Comparison of ENCODE assay signal across 8 mouse cellular contexts in the genomic region with DNA sequence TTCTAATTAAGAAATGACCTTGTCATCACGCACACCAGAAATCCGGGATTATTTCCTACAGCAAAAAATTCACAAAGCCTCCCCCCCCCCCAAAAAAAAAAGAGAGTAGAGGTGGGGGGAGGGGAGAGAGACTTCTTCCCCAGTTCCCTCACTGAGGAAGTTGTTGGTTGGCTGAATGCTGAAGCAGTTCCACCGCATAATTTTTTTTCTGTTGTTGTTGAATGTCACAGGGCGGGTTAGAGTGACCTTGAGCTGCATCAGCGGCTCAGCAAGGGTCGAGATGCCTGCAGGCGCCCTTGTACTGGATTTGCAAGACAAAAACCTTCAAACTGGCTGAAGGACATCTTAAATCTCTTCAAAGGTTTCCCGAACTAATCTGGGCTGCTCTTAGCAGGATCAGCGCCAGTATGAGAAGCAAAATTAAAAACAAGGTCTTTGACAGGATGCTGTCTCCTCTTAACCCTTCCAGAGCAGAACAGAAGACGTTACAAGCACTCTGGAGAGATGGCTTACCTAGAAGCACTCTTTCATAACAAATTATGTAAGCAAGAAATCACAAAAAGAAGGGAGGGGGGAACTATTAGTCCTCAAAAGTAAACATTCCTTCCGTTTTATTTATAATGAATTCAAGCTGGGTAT. TPM values are rescaled to one million over a fixed set of nuclear protein-coding genes. Genes with fewer than 3 reads are reported as not detected.
A peak's percentile ranks its signal among the peaks of the same experiment; 100 is the strongest.
DNase-seq lines count a peak whose midpoint lies in the region; ATAC-seq lines count a peak whose summit lies in the region.

No protein-coding gene starts in this region.

- DNase-seq in frontal cortex, postnatal 36 days (ENCODE audit: low spot score in 2 of 2) = no peak
- peak; percentile 79 for DNase-seq in adrenal gland, postnatal 14 days
- DNase-seq in heart, adult 8-10 months (ENCODE audit: low spot score) = peak; percentile 31
- DNase-seq in thymus, postnatal 10 days (ENCODE audit: low spot score in 2 of 2) = no peak
- DNase-seq in right cerebral cortex, postnatal 14 days = no peak

- H3K4me3 ChIP-seq in kidney, embryonic 15.5 days (replicated peaks) = no peak overlapping the region
- H3K4me3 ChIP-seq in neural tube, embryonic 13.5 days = peak overlapping the region; percentile 14; the same call in 1 of the 2 replicates

- H3K4me1 ChIP-seq in kidney, embryonic 15.5 days = peaks cover 57% of the 10 kb centered on the region
- peaks cover 54% of the 10 kb centered on the region for H3K4me1 ChIP-seq in neural tube, embryonic 13.5 days (replicated peaks)

- H3K9me3 ChIP-seq in kidney, embryonic 15.5 days (replicated peaks) = no peaks in the 10 kb centered on the region
- no peaks in the 10 kb centered on the region for H3K9me3 ChIP-seq in neural tube, embryonic 13.5 days

- ATAC-seq in frontal cortex, adult (ENCODE audit: low TSS enrichment) = peak; percentile 55
- ATAC-seq in kidney, embryonic 15.5 days (replicated peaks; ENCODE audit: low FRiP score) = no peak
- ATAC-seq in neural tube, embryonic 13.5 days (ENCODE audit: low read depth) = no peak

- no peaks in the 10 kb centered on the region for H3K27me3 ChIP-seq in kidney, embryonic 15.5 days
- no peaks in the 10 kb centered on the region for H3K27me3 ChIP-seq in neural tube, embryonic 13.5 days

- H3K9ac ChIP-seq in kidney, embryonic 15.5 days = no peak overlapping the region
- peak overlapping the region; percentile 52 for H3K9ac ChIP-seq in neural tube, embryonic 13.5 days

- 11% methylated on average over 11 of the region's 11 CpGs for WGBS in kidney, embryonic 15.5 days
- 4% methylated on average over 11 of the region's 11 CpGs for WGBS in neural tube, embryonic 13.5 days

- H3K4me2 ChIP-seq in kidney, embryonic 15.5 days = peak overlapping the region; percentile 36
- H3K4me2 ChIP-seq in neural tube, embryonic 13.5 days = peak overlapping the region; percentile 43

- H3K27ac ChIP-seq in kidney, embryonic 15.5 days = peak overlapping the region; percentile 61; the same call in 1 of the 2 replicates
- H3K27ac ChIP-seq in neural tube, embryonic 13.5 days (replicated peaks) = peak overlapping the region; percentile 71

- H3K36me3 ChIP-seq in kidney, embryonic 15.5 days = 0 out of 2 replicates have a peak, but pooled peaks cover 4% of the 10 kb centered on the region
- H3K36me3 ChIP-seq in neural tube, embryonic 13.5 days = no peaks in the 10 kb centered on the region

RNA-seq across cellular contexts. Expression of a gene that starts 52.0 kb away (rescaled TPM):
- total RNA-seq in adrenal gland, postnatal 14 days (2021) = 65.2 and 66.5 TPM in 2 replicates
- total RNA-seq in heart, adult 8-10 months (2022) = 10 to 100 TPM; 20.7 to 25.8 (median 24.1) TPM
- 55.0 and 58.3 TPM in 2 replicates for polyA plus RNA-seq in kidney, embryonic 15.5 days (2015; fragmentation: Nextera tagmentation; extraction: Ambion mirVana)
- polyA plus RNA-seq in neural tube, embryonic 13.5 days (2015; fragmentation: Nextera tagmentation; extraction: Ambion mirVana) = 32.8 and 38.0 TPM in 2 replicates

Comparison
In these comparisons a context has a peak if more than half of its experiments do, and no peak if none do; other contexts are left out.
1. DNase-seq: peak in adrenal gland, postnatal 14 days (single experiment) and heart, adult 8-10 months (single experiment); none in frontal cortex, postnatal 36 days (0 of 2), thymus, postnatal 10 days (0 of 2) and right cerebral cortex, postnatal 14 days (single experiment).